Mouse (Mus musculus): ENCODE measurements around the gene Nin.

DNA sequence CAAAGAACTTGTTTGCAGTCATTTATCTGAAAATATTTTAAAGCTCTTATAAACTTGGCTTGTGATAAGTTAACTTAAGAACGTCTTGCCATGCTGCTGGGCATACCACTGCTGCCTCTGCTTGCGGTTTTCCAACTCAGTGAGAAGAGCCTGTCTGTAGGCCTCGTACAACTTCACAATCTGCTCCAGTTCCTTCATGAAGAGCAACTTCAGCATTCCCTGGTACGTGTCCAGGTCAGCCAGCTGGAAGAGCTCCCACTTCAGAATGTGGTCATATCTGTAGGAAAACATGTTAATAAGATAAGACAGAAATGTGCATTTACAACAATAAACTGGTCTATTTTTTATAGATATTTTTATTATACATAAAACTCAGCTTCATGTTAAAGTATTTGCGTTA is 147.4 kb downstream of the Nin start:
- no peak for TF ChIP-seq POLR2A (IDR thresholded peaks at IDR 0.05; ENCODE audit: borderline replicate concordance, extremely low read depth, low read depth, low read length)
- no peak for TF ChIP-seq CTCF (IDR thresholded peaks at IDR 0.05; ENCODE audit: insufficient read depth, low read length)
